Mouse (Mus musculus) liver, embryonic 14.5 days (tissue): Measurements from ENCODE around the gene Pcbd2. TPM values are rescaled to one million over a fixed set of nuclear protein-coding genes. Genes with fewer than 3 reads are reported as not detected.
A peak's percentile ranks its signal among the peaks of the same experiment; 100 is the strongest.

Source experiments
- ATAC-seq: fragments of 200-750 bp; cut with Nextera tagmentation; 2 replicates; pipeline ENCODE4 v1.8.0; 2017; ENCODE audit warnings: moderate number of reproducible peaks, mild to moderate bottlenecking, moderate library complexity; ENCODE audit not compliant: insufficient read depth
- DNase-seq, 3 experiments: peaks; one replicate each; pipeline ENCODE4 v3.0.0-alpha.2; 2012 to 2013; ENCODE audit warnings: low read depth in 3 of 3, low spot score in 3 of 3
- H3K27ac ChIP-seq: fragments of 300-500 bp; sonication (generic); 2 replicates; pipeline ENCODE4 v1.5.1; 2014; ENCODE audit warnings: moderate library complexity, mild to moderate bottlenecking, control low read depth, inconsistent platforms
- H3K27me3 ChIP-seq: fragments of 300-500 bp; sonication (generic); 2 replicates; pipeline ENCODE4 v1.6.1; 2014; ENCODE audit warnings: mild to moderate bottlenecking, low read length, moderate library complexity; ENCODE audit not compliant: control insufficient read depth, insufficient read depth
- H3K36me3 ChIP-seq: fragments of 300-500 bp; sonication (generic); replicated peaks from 2 replicates; pipeline ENCODE4 v1.6.1; 2014; ENCODE audit warnings: low read depth; ENCODE audit not compliant: control insufficient read depth, insufficient read depth
- H3K4me1 ChIP-seq, 2 experiments: fragments of 200-500 bp in 1 of 2; fragments of 300-500 bp in 1 of 2; sonication (generic) in 1 of 2; replicated peaks; 2 replicates each; pipeline ENCODE4 v1.6.1; 2012 to 2014; ENCODE audit warnings: antibody characterized with exemption in 1 of 2, inconsistent platforms in 1 of 2, low read length in 1 of 2; ENCODE audit not compliant: control insufficient read depth in 2 of 2, insufficient read depth in 2 of 2
- H3K4me2 ChIP-seq: fragments of 300-500 bp; sonication (generic); 2 replicates; pipeline ENCODE4 v1.6.1; 2014; ENCODE audit warnings: low read depth, mild to moderate bottlenecking, control low read depth, moderate library complexity
- H3K4me3 ChIP-seq, 2 experiments: fragments of 200-500 bp in 1 of 2; fragments of 300-500 bp in 1 of 2; sonication (generic) in 1 of 2; 2 replicates each; pipeline ENCODE4 v1.5.1; 2012 to 2014; ENCODE audit warnings: low read depth in 2 of 2, low read length in 2 of 2, mild to moderate bottlenecking in 2 of 2, control low read depth in 1 of 2, inconsistent platforms in 1 of 2, moderate library complexity in 1 of 2; ENCODE audit not compliant: insufficient read depth in 1 of 2
- H3K9ac ChIP-seq: fragments of 300-500 bp; sonication (generic); replicated peaks from 2 replicates; pipeline ENCODE4 v1.6.1; 2014; ENCODE audit warnings: mild to moderate bottlenecking, control low read depth, moderate library complexity
- H3K9me3 ChIP-seq: fragments of 300-500 bp; sonication (generic); 2 replicates; pipeline ENCODE4 v1.6.1; 2016; ENCODE audit warnings: low read length, mixed read lengths; ENCODE audit not compliant: control insufficient read depth
- CTCF ChIP-seq: IDR thresholded peaks from 2 replicates; pipeline ENCODE4 v1.5.1; 2016; ENCODE audit warnings: antibody characterized with exemption, low read depth, control low read depth
- EP300 ChIP-seq: IDR thresholded peaks from 2 replicates; pipeline ENCODE4 v1.6.1; 2016; ENCODE audit warnings: antibody characterized with exemption, low read depth
- WGBS: fragments of 180-500 bp; shearing (Covaris S2); extraction: QIAGEN DNeasy Blood & Tissue Kit; methylation state at CpG from one replicate; pipeline ENCODE4 v1.1.7; 2014; ENCODE audit not compliant: insufficient replicate concordance; 5-methylcytosine and 5-hydroxymethylcytosine counted together
- polyA plus RNA-seq, 2 experiments: library from polyadenylated mRNA; depleted of rRNA in 1 of 2; stranded (reverse) in 1 of 2; unstranded in 1 of 2; fragments of >200 nt; fragmentation: Nextera tagmentation in 1 of 2; extraction: Ambion mirVana in 1 of 2; gene quantifications; 2 replicates each; pipeline versions ENCODE4 v1.2.1 to v1.2.3; 2012 to 2014

The Pcbd2 gene
- polyA plus RNA-seq, 2 experiments, result 25.1 to 35.7 TPM

GRCm38 (mm10) chr13:55712846-55713245 is 14.3 kb upstream of the Pcbd2 start:
- DNase-seq, result no peak
- no peak for ATAC-seq
- H3K4me3 ChIP-seq, result no peak overlapping the region
- no peak overlapping the region for H3K4me2 ChIP-seq
- H3K27ac ChIP-seq, result no peak overlapping the region
- no peaks in the 10 kb centered on the region for H3K36me3 ChIP-seq
- no peak for TF ChIP-seq CTCF
- TF ChIP-seq EP300, result no peak
- H3K9me3 ChIP-seq, result no peaks in the 10 kb centered on the region
- no peaks in the 10 kb centered on the region for H3K27me3 ChIP-seq
- no peak overlapping the region for H3K9ac ChIP-seq
- WGBS, result 74% methylated on average over 3 of the region's 3 CpGs
- peaks cover 6 to 9% of the 10 kb centered on the region in 2 experiments; a peak in 1 of 4 replicates for H3K4me1 ChIP-seq

- Histone ChIP-seq H3K27me3 (no peaks in the 10 kb centered on the region), H3K36me3 (no peaks in the 10 kb centered on the region), H3K27ac (peak within 1 kb of the TSS; percentile 48; the same call in 1 of the 2 replicates), H3K4me1 (peaks cover 6 to 9% of the 10 kb centered on the region in 2 experiments; a peak in 1 of 4 replicates), H3K4me2 (peak within 1 kb of the TSS; percentile 67), H3K9me3 (no peaks in the 10 kb centered on the region), H3K9ac (peak within 1 kb of the TSS; percentile 95), H3K4me3 (peak within 1 kb of the TSS; percentile 84 to 95)
- DNase-seq (peak; percentile 55 to 69 (median 64)), ATAC-seq (peak; percentile 94)
- WGBS, result under 1% methylated on average over 62 of the region's 63 CpGs
- TF ChIP-seq EP300 (no peak), CTCF (no peak)
These were observed 12.5 kb upstream of the Pcbd2 start, which contains the start of gene Txndc15 for GRCm38 (mm10) chr13:55714501-55715166. Txndc15 (plus strand) TSS chr13:55714650.

- Histone ChIP-seq H3K9ac (peak overlapping the region; percentile 95), H3K27ac (no peak overlapping the region), H3K36me3 (no peaks in the 10 kb centered on the region), H3K4me2 (peak overlapping the region; percentile 67), H3K4me1 (peaks cover 6 to 9% of the 10 kb centered on the region in 2 experiments; a peak in 1 of 4 replicates), H3K9me3 (no peaks in the 10 kb centered on the region), H3K27me3 (no peaks in the 10 kb centered on the region), H3K4me3 (peak overlapping the region; percentile 84 to 95)
- TF ChIP-seq CTCF (no peak), EP300 (no peak)
- DNase-seq (no peak), ATAC-seq (no peak)
- 9% methylated on average over 5 of the region's 5 CpGs for WGBS
These were observed 12.0 kb upstream of the Pcbd2 start for GRCm38 (mm10) chr13:55715167-55715512.

GRCm38 (mm10) chr13:55715908-55716510 is 11.2 kb upstream of the Pcbd2 start:
- Histone ChIP-seq H3K9me3 (no peaks in the 10 kb centered on the region), H3K4me3 (no peak overlapping the region), H3K36me3 (no peaks in the 10 kb centered on the region), H3K27ac (no peak overlapping the region), H3K4me2 (no peak overlapping the region), H3K9ac (no peak overlapping the region), H3K4me1 (peaks cover 6 to 9% of the 10 kb centered on the region in 2 experiments; a peak in 1 of 4 replicates), H3K27me3 (no peaks in the 10 kb centered on the region)
- TF ChIP-seq CTCF, result no peak
- DNase-seq (no peak), ATAC-seq (no peak)
- 86% methylated on average over 7 of the region's 7 CpGs for WGBS

- H3K4me2 ChIP-seq, result no peak overlapping the region
- H3K27ac ChIP-seq, result no peak overlapping the region
- H3K4me1 ChIP-seq, result peaks cover 2 to 4% of the 10 kb centered on the region in 2 experiments; a peak in 2 of 4 replicates
- H3K9ac ChIP-seq, result no peak overlapping the region
- H3K27me3 ChIP-seq, result no peaks in the 10 kb centered on the region
- H3K4me3 ChIP-seq, result no peak overlapping the region
- DNase-seq (no peak), ATAC-seq (no peak)
- 73% methylated on average over 8 of the region's 8 CpGs for WGBS
- no peaks in the 10 kb centered on the region for H3K9me3 ChIP-seq
- TF ChIP-seq CTCF (no peak), EP300 (no peak)
- H3K36me3 ChIP-seq, result no peaks in the 10 kb centered on the region
These were observed 5.7 kb upstream of the Pcbd2 start for GRCm38 (mm10) chr13:55721516-55721915.
